Mouse (Mus musculus) heart, adult 2 months (tissue): ENCODE results near the gene Cfap77. TPM values are rescaled to one million over a fixed set of nuclear protein-coding genes. Genes with fewer than 3 reads are reported as not detected.

ENCODE experiments used
- DNase-seq, 2 experiments: peaks; one replicate each; pipeline ENCODE4 v3.0.0; 2021
- H3K27ac ChIP-seq: fragments of 200-600 bp; 2 replicates; pipeline ENCODE4 v1.8.1; 2022
- H3K27me3 ChIP-seq: fragments of 200-500 bp; 2 replicates; pipeline ENCODE4 v1.6.1; 2012; ENCODE audit warnings: mild to moderate bottlenecking, low read length, inconsistent platforms, mixed read lengths; ENCODE audit not compliant: control insufficient read depth, insufficient read depth
- H3K36me3 ChIP-seq: fragments of 200-500 bp; 2 replicates; pipeline ENCODE4 v1.6.1; 2012; ENCODE audit warnings: low read length, inconsistent platforms; ENCODE audit not compliant: control insufficient read depth, insufficient read depth
- H3K4me1 ChIP-seq: fragments of 200-500 bp; 2 replicates; pipeline ENCODE4 v1.6.1; 2011; ENCODE audit warnings: low read length; ENCODE audit not compliant: control insufficient read depth, insufficient read depth
- H3K4me3 ChIP-seq: fragments of 200-600 bp; 2 replicates; pipeline ENCODE4 v1.8.1; 2022
- H3K79me2 ChIP-seq: fragments of 200-500 bp; replicated peaks from 2 replicates; pipeline ENCODE4 v1.6.1; 2012; ENCODE audit warnings: mild to moderate bottlenecking, inconsistent platforms, low read length, moderate library complexity, mixed read lengths; ENCODE audit not compliant: control insufficient read depth, insufficient read depth
- H3K9ac ChIP-seq: fragments of 200-500 bp; 2 replicates; pipeline ENCODE4 v1.6.1; 2012; ENCODE audit warnings: low read depth, mild to moderate bottlenecking, control low read depth, inconsistent platforms, low read length, mixed read lengths
- CTCF ChIP-seq: fragments of 200-600 bp; IDR thresholded peaks from 2 replicates; pipeline ENCODE4 v1.8.1; 2022; ENCODE audit warnings: antibody characterized with exemption, mild to moderate bottlenecking, moderate library complexity
- EP300 ChIP-seq: fragments of 200-500 bp; IDR thresholded peaks from 2 replicates; pipeline ENCODE4 v1.6.1; 2011; ENCODE audit warnings: low read depth, low read length, control low read depth; ENCODE audit not compliant: insufficient read depth
- POLR2A ChIP-seq: fragments of 200-500 bp; IDR thresholded peaks from 2 replicates; pipeline ENCODE4 v1.6.1; 2011; ENCODE audit warnings: mild to moderate bottlenecking, low read depth, low read length, control low read depth; ENCODE audit not compliant: insufficient read depth
- WGBS: fragments of 180-500 bp; shearing (Covaris S2); methylation state at CpG from one replicate; pipeline ENCODE4 v1.1.7; 2018; 5-methylcytosine and 5-hydroxymethylcytosine counted together
- intact Hi-C: fragments of 180-260 bp; cut with DNase I; formaldehyde crosslinking; loops from one replicate; pipeline ENCODE4 v1.15.1; 2025
- polyA plus RNA-seq: library from polyadenylated mRNA; depleted of rRNA; stranded (reverse); fragments of >200 nt; gene quantifications from 2 replicates; pipeline ENCODE4 v1.2.3, GENCODE M21; 2012
- total RNA-seq, 2 experiments: library from RNA; stranded (reverse); gene quantifications; 2 replicates each; pipeline ENCODE4 v1.2.3; 2021

Cfap77 gene
- total and polyA plus RNA-seq, 3 experiments: 0.39 TPM; not detected in 2

DNA sequence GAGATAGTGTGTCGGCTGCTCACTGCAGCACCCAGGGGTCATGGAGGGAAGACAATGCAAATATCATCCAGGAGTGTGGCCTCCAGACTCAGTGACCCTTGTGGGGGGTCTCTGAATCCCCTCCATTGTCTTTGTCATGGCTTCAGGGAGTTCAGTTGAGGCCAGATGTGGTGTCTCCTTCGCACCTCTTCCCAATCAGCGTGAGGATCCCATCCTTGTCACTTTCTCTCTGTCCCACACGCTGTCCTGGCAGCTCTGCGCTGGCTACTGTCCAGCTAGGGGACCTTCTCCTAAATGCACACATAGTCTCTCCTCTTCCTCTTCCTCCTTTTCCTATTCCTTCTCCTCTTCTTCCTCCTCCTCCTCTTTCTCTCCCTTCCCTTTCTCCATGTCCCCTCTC lies 79.3 kb downstream of the Cfap77 start:
- Histone ChIP-seq H3K9ac (no peak overlapping the region), H3K27me3 (no peaks in the 10 kb centered on the region), H3K36me3 (no peaks in the 10 kb centered on the region), H3K4me1 (no peaks in the 10 kb centered on the region), H3K4me3 (no peak overlapping the region), H3K79me2 (no peaks in the 10 kb centered on the region), H3K27ac (no peak overlapping the region)
- no peak for DNase-seq
- WGBS: 83% methylated on average over 5 of the region's 5 CpGs
- TF ChIP-seq CTCF: no peak
- no peak for TF ChIP-seq POLR2A
- TF ChIP-seq EP300: no peak
- intact Hi-C loops: loop anchor here (1.0 to 2.0 kb wide), 3 partner anchors 51 to 220 kb away; no protein-coding TSS in a partner anchor

DNA sequence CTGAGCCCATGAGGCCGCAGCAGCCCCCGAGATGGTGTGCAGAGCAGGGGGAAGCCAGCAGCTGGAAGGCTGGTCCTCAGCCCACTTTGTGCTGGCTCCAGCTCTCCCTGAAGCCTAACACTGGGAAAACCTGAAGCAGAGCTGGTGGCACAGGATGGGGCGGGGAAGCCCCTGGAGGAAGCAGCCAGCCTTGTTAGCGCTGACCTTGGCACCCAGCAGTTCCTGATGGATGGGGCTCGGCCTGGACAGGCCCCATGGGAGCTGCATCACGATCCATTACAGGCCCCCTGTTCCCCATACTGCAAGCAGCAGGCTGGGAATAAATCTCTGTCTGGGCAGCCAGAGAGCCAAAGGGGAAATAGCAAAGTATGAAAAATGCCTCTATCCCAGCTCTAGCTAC lies 80.3 kb downstream of the Cfap77 start:
- Histone ChIP-seq H3K27ac (no peak overlapping the region), H3K27me3 (no peaks in the 10 kb centered on the region), H3K4me3 (no peak overlapping the region), H3K36me3 (no peaks in the 10 kb centered on the region), H3K4me1 (no peaks in the 10 kb centered on the region), H3K9ac (no peak overlapping the region), H3K79me2 (no peaks in the 10 kb centered on the region)
- WGBS: 26% methylated on average over 6 of the region's 6 CpGs
- no peak for DNase-seq
- intact Hi-C loops: no loop called here
- TF ChIP-seq CTCF (no peak), EP300 (no peak), POLR2A (no peak)

DNA sequence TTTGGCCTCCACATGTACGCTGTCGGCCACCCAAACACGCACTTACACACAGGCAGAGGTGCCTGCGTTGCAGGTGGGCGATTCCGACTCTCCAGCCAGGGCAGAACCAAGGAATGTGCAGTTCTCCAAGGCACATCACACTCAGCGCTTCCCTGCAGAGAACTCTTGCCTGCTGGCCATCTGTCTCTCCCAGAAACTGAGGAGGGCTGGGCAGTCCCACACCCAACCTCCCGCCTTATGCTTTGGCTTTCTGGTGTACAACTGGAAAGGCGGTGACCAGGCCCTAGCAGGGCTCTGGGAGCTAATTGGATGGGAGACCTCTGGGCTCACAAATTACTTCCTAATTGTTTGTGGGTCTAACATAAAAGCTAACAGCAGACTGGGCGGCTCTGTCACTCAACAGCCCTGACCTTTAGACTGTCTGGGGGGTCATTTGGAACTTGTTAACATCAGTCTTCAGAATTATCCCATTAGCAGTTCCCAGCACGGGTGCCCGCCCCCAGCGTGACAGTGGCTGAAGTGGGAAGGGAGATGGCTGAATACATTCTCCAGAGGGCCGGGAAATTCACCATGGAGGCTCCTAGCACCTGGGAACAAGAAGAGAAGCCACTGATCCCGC lies 80.9 kb downstream of the Cfap77 start:
- intact Hi-C loops: no loop called here
- DNase-seq: no peak
- Histone ChIP-seq H3K27ac (no peak overlapping the region), H3K27me3 (no peaks in the 10 kb centered on the region), H3K4me3 (no peak overlapping the region), H3K4me1 (no peaks in the 10 kb centered on the region), H3K36me3 (no peaks in the 10 kb centered on the region), H3K9ac (no peak overlapping the region), H3K79me2 (no peaks in the 10 kb centered on the region)
- 56% methylated on average over 15 of the region's 15 CpGs for WGBS
- TF ChIP-seq CTCF (no peak), POLR2A (no peak), EP300 (no peak)

DNA sequence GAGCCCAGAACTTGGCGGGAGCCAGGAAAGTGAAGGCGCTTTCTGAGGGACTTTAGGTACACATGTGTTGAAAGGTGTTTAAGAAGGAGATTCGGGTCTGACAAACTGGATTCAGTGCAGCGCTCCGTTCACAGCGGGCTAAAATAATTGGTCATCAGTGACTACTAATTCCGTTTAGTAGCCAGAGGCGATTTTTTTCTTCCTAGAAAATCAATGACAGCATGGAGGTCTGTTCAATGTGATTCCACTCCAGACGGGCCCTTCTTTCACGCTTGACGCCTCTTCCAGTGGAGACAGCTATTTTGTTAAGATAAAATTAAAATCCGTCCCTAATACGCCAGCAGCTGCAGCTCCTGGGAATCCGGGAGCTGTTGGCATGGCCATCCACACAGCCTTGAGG lies 84.4 kb downstream of the Cfap77 start:
- no peaks in the 10 kb centered on the region for H3K36me3 ChIP-seq
- no peak for DNase-seq
- no peaks in the 10 kb centered on the region for H3K79me2 ChIP-seq
- no peaks in the 10 kb centered on the region for H3K4me1 ChIP-seq
- no peak overlapping the region for H3K27ac ChIP-seq
- H3K4me3 ChIP-seq: no peak overlapping the region
- H3K9ac ChIP-seq: no peak overlapping the region
- 82% methylated on average over 14 of the region's 14 CpGs for WGBS
- no peaks in the 10 kb centered on the region for H3K27me3 ChIP-seq
- intact Hi-C loops: no loop called here
- no peak for TF ChIP-seq EP300
- TF ChIP-seq CTCF: no peak
- no peak for TF ChIP-seq POLR2A

DNA sequence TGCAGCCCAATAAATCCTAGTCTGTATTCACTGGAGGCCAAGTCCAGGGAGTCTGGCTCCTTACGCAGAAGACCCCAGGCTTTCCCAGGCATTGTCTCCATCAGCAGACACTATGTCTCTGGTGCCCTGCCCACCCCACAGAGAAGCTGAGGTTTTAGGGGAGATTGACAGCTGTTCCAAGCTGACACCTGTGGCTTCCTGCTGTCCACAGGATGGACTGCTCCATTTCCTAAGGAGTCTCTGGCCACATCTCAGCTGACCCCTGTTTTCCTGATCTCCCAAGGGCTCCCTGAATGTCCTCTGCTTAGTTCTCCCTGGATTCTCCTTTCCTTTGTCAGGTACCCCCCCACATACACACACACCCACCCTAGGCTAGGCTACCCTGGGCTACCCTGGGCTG lies 86.6 kb downstream of the Cfap77 start:
- H3K4me3 ChIP-seq: no peak overlapping the region
- TF ChIP-seq POLR2A (no peak), CTCF (no peak), EP300 (no peak)
- 84% methylated on average over 1 of the region's 1 CpGs for WGBS
- no peaks in the 10 kb centered on the region for H3K79me2 ChIP-seq
- peaks cover 2% of the 10 kb centered on the region; the same call in 1 of the 2 replicates for H3K4me1 ChIP-seq
- no peaks in the 10 kb centered on the region for H3K27me3 ChIP-seq
- no peak overlapping the region for H3K27ac ChIP-seq
- intact Hi-C loops: no loop called here
- no peaks in the 10 kb centered on the region for H3K36me3 ChIP-seq
- DNase-seq: no peak
- no peak overlapping the region for H3K9ac ChIP-seq

DNA sequence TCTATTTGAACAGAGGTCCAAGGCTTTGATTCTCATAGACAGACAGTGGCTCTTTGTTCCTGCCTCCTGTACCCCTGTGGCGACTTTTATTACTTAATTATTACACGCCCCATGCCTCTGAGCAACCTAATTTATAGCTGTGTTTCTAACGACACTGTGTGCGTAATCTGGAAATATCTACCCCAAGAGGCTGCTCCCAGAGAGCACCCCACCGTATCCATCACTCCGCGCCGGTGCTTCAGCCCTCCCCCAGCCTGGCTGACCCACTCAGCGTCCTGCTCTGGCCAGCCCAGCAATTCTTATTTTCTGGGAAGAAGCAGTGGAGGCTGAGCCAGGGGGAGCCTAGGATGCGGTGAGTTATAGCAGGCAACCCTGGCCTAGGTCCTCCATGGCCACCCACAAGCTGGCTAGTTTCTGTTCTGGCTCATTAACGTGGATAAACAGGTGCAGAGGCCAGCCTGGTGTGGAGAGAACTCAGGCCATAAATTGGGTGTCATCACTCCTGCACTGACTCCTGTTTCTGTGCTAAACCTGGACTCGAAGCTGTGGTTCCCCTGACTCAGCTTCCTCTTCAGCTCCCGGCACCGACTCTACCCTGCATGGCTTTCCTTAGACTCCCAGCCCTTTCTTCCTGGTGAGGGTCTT lies 88.6 kb downstream of the Cfap77 start:
- WGBS: 68% methylated on average over 14 of the region's 14 CpGs
- Histone ChIP-seq H3K9ac (no peak overlapping the region), H3K4me1 (peaks cover 2% of the 10 kb centered on the region; the same call in 1 of the 2 replicates), H3K27me3 (no peaks in the 10 kb centered on the region), H3K36me3 (no peaks in the 10 kb centered on the region), H3K27ac (no peak overlapping the region), H3K79me2 (no peaks in the 10 kb centered on the region), H3K4me3 (no peak overlapping the region)
- DNase-seq: no peak
- TF ChIP-seq CTCF: no peak
- intact Hi-C loops: no loop called here
